Mouse (Mus musculus) heart, embryonic 15.5 days (tissue): ENCODE results near the gene Ldb2. TPM values are rescaled to one million over a fixed set of nuclear protein-coding genes. Genes with fewer than 3 reads are reported as not detected.

Source experiments
- ATAC-seq: fragments of 200-750 bp; cut with Nextera tagmentation; replicated peaks from 2 replicates; pipeline ENCODE4 v1.8.0; 2017; ENCODE audit warnings: low read depth, moderate TSS enrichment; ENCODE audit not compliant: insufficient number of reproducible peaks, insufficient read depth, low FRiP score
- H3K27ac ChIP-seq: fragments of 300-500 bp; sonication (generic); 2 replicates; pipeline ENCODE4 v1.5.1; 2015; ENCODE audit warnings: mild to moderate bottlenecking, inconsistent platforms
- H3K27me3 ChIP-seq: fragments of 300-500 bp; sonication (generic); 2 replicates; pipeline ENCODE4 v1.6.1; 2015; ENCODE audit warnings: inconsistent platforms
- H3K36me3 ChIP-seq: fragments of 300-500 bp; sonication (generic); 2 replicates; pipeline ENCODE4 v1.6.1; 2015; ENCODE audit warnings: mild to moderate bottlenecking, inconsistent platforms
- H3K4me1 ChIP-seq: fragments of 300-500 bp; sonication (generic); replicated peaks from 2 replicates; pipeline ENCODE4 v1.6.1; 2015; ENCODE audit warnings: inconsistent platforms
- H3K4me2 ChIP-seq: fragments of 300-500 bp; sonication (generic); 2 replicates; pipeline ENCODE4 v1.6.1; 2015; ENCODE audit warnings: inconsistent platforms, mild to moderate bottlenecking, moderate library complexity
- H3K4me3 ChIP-seq: fragments of 300-500 bp; sonication (generic); 2 replicates; pipeline ENCODE4 v1.5.1; 2015; ENCODE audit warnings: mild to moderate bottlenecking, inconsistent platforms
- H3K9ac ChIP-seq: fragments of 300-500 bp; sonication (generic); 2 replicates; pipeline ENCODE4 v1.6.1; 2015; ENCODE audit warnings: mild to moderate bottlenecking, inconsistent platforms
- H3K9me3 ChIP-seq: fragments of 300-500 bp; sonication (generic); replicated peaks from 2 replicates; pipeline ENCODE4 v1.6.1; 2016; ENCODE audit warnings: inconsistent platforms
- WGBS: fragments of 180-500 bp; shearing (Covaris S2); methylation state at CpG from one replicate; pipeline ENCODE4 v1.1.7; 2015; ENCODE audit warnings: mixed read lengths; 5-methylcytosine and 5-hydroxymethylcytosine counted together
- polyA plus RNA-seq: library from polyadenylated mRNA; unstranded; fragments of >200 nt; fragmentation: Nextera tagmentation; extraction: Ambion mirVana; gene quantifications from 2 replicates; pipeline ENCODE4 v1.2.1, GENCODE M21; 2015

Ldb2 gene
- polyA plus RNA-seq, 1 experiment from 2014 or later = 13.3 TPM

DNA sequence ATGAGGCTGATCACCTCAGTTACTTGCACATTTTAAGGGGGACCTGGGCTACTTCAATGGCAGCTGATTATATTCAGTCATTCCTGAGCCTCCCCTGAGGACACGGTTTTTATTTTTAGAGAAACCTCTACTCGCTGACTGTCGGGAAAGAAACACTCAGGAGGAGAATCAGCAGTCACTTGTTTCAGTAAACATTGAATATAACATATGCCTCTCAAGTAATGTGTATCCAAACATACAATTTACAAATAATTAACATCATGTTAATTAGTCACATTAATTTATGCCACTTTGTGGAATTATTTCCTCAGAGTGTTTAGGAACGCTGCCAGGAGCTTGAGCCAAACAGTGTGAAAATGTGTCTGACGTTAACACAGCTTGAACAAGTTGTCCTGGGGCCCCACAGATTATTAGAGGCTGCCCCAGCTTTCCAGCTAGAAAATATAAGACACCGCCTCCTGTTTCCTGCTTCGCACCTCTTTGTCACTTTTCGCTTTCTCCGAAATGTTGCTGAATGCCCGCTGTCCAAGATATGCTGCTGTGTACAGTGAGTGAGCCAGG, 219.5 kb downstream of the Ldb2 start:
- Histone ChIP-seq H3K27ac (no peak overlapping the region), H3K4me1 (peaks cover 12% of the 10 kb centered on the region; the same call in 1 of the 2 replicates), H3K36me3 (no peaks in the 10 kb centered on the region), H3K9me3 (no peaks in the 10 kb centered on the region), H3K4me3 (no peak overlapping the region), H3K27me3 (no peaks in the 10 kb centered on the region), H3K9ac (no peak overlapping the region), H3K4me2 (no peak overlapping the region)
- 41% methylated on average over 10 of the region's 10 CpGs for WGBS
- no peak for ATAC-seq

DNA sequence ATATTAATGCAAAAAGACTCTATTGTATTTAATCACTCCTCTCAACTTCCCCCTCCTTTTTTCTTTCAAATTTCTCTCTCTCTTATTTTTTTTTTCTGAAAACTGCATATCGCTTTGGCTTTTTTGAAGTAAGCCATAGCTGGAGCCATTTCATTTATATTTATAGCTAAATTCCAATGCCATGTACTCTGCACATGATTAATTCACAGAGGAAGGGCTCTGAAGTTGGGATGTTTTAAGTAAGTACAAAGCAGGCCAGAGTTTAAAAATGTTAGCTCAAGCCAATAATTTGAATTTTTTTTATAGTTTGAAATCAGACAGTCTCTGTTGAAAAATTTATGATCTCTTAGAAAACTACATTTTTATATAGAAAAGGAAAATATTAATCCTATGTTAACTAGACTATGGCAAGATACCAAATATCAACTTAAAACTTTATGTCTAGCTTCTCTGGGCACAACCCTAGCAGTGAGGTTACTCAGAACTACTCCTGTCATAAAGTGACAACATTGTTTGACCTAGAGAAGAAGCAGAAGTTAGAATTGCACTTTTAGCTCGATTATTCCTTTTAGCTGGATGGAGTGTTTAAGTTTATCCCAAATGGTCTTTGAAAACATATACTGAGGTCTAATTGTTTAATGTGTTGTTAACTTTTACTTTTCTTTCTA, 222.7 kb downstream of the Ldb2 start:
- Histone ChIP-seq H3K27me3 (no peaks in the 10 kb centered on the region), H3K27ac (no peak overlapping the region), H3K4me3 (no peak overlapping the region), H3K4me2 (no peak overlapping the region), H3K4me1 (peaks cover 12% of the 10 kb centered on the region; the same call in 1 of the 2 replicates), H3K9me3 (no peaks in the 10 kb centered on the region), H3K36me3 (no peaks in the 10 kb centered on the region), H3K9ac (no peak overlapping the region)
- WGBS = 56% methylated on average over 2 of the region's 2 CpGs
- ATAC-seq = no peak

DNA sequence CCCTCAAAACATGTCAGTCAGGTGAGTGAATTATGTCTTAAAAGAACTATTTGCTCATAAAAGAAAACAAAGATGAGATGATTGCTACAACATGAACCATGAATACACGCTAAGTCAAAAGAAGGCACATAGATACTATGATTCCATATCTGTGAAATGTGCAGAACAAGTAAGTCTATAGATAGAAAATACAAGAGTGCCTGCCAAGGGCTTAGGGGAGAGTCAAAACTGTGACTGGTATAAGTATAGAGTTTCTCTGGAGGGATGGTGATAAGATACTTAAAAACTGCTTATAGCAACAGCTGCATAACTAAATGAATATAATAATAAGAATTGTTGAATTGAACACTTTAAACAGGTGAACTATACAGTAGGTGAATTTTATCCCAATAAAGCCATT, 224.8 kb downstream of the Ldb2 start:
- no peak overlapping the region for H3K9ac ChIP-seq
- H3K9me3 ChIP-seq = no peaks in the 10 kb centered on the region
- H3K4me2 ChIP-seq = no peak overlapping the region
- no peak overlapping the region for H3K4me3 ChIP-seq
- ATAC-seq = no peak
- no peaks in the 10 kb centered on the region for H3K27me3 ChIP-seq
- 0 out of 2 replicates have a peak, but pooled peaks cover 2% of the 10 kb centered on the region for H3K4me1 ChIP-seq
- H3K36me3 ChIP-seq = no peaks in the 10 kb centered on the region
- 51% methylated on average over 1 of the region's 1 CpGs for WGBS
- no peak overlapping the region for H3K27ac ChIP-seq

DNA sequence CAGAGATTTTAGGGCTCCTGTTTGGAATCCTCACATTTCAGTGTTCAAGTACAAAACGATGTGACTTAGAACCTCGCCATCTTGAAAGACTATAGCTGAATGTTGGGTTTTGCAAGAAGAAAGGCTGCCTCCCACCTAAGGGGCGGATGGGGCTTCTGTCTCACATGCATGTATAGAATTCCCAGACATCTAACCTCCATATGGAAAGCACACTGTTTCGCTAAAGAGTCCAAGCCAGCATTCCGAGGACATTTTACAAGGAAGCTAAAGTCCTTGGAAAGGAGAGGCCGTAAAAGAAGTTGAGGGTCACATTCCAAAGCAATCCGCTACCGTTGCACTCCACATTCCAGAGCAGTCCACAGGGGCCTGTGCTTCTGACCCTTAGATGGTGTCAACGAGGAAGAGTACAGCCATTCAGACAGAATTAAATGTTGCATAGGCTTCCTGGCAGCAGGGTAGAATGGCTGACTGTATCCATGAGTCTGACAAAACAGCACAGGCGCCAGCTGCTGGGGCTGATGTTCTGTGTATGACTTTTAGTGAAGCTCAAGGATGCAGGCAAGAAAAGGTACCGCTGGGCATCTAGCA, 245.6 kb downstream of the Ldb2 start:
- Histone ChIP-seq H3K36me3 (no peaks in the 10 kb centered on the region), H3K4me1 (no peaks in the 10 kb centered on the region), H3K27me3 (no peaks in the 10 kb centered on the region), H3K4me2 (no peak overlapping the region), H3K9ac (no peak overlapping the region), H3K27ac (no peak overlapping the region), H3K9me3 (no peaks in the 10 kb centered on the region), H3K4me3 (no peak overlapping the region)
- WGBS = 72% methylated on average over 11 of the region's 11 CpGs
- ATAC-seq = no peak

DNA sequence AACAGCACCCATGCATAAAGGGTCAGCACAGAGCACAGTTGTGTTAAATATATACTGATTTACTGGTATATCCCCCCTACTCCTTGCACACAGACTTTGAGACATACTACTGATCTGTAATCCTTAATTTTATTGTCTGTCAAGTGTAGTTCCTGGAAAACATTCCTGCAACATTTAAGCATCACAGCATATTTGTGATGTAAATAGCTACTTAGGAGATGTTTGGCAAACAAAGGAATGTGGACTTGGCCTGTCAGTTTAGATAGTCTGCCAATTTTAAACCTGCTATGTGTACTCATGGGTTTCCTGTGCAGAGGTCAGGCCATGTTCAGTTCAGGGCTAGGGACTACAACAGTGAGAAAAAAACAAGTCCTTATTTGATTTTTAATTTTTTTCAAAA, 246.3 kb downstream of the Ldb2 start:
- Histone ChIP-seq H3K4me1 (no peaks in the 10 kb centered on the region), H3K4me3 (no peak overlapping the region), H3K9me3 (no peaks in the 10 kb centered on the region), H3K36me3 (no peaks in the 10 kb centered on the region), H3K27me3 (no peaks in the 10 kb centered on the region), H3K4me2 (no peak overlapping the region), H3K27ac (no peak overlapping the region), H3K9ac (no peak overlapping the region)
- no peak for ATAC-seq

- Histone ChIP-seq H3K9ac (no peak overlapping the region), H3K4me2 (no peak overlapping the region), H3K4me1 (no peaks in the 10 kb centered on the region), H3K9me3 (no peaks in the 10 kb centered on the region), H3K36me3 (no peaks in the 10 kb centered on the region), H3K27me3 (no peaks in the 10 kb centered on the region), H3K27ac (no peak overlapping the region), H3K4me3 (no peak overlapping the region)
- ATAC-seq = no peak
- WGBS = 86% methylated on average over 8 of the region's 8 CpGs
These were observed 247.4 kb downstream of the Ldb2 start for GRCm38 (mm10) chr5:44552121-44552520.

- 83% methylated on average over 11 of the region's 11 CpGs for WGBS
These were observed 251.0 kb downstream of the Ldb2 start for GRCm38 (mm10) chr5:44548468-44548867.

GRCm38 (mm10) chr5:44543472-44544132, 255.9 kb downstream of the Ldb2 start:
- no peak for ATAC-seq
- Histone ChIP-seq H3K9me3 (no peaks in the 10 kb centered on the region), H3K27ac (no peak overlapping the region), H3K9ac (no peak overlapping the region), H3K4me3 (no peak overlapping the region), H3K4me2 (no peak overlapping the region), H3K36me3 (no peaks in the 10 kb centered on the region), H3K4me1 (no peaks in the 10 kb centered on the region), H3K27me3 (no peaks in the 10 kb centered on the region)
- WGBS = 87% methylated on average over 2 of the region's 2 CpGs

More at GRCm38 (mm10) chr5:44548468-44548867, 251.0 kb downstream of the Ldb2 start:
- H3K9ac ChIP-seq = no peak overlapping the region
- ATAC-seq = no peak
- no peak overlapping the region for H3K4me2 ChIP-seq
- no peaks in the 10 kb centered on the region for H3K9me3 ChIP-seq
- no peaks in the 10 kb centered on the region for H3K4me1 ChIP-seq
- H3K4me3 ChIP-seq = no peak overlapping the region
- H3K36me3 ChIP-seq = no peaks in the 10 kb centered on the region
- no peak overlapping the region for H3K27ac ChIP-seq
- H3K27me3 ChIP-seq = no peaks in the 10 kb centered on the region

DNA sequence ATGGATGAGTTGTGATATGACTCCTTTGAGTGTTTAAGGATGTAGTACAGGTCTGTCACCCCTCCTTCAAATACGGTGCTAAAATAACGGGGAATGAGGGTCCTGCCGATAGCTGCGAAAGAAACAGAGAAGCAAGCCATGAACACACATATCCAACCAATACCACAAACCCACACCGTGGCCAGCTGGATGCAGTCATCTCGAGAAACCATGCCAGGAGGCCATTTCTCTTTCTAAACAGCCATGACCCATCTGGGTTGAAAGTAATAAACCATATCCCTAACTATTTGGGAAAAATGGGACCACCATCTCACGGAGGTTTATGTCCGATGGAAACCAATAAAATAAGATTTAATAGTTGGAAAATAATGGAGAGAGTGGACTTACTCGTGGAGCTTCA, 257.7 kb downstream of the Ldb2 start:
- no peaks in the 10 kb centered on the region for H3K36me3 ChIP-seq
- H3K27ac ChIP-seq = no peak overlapping the region
- no peak overlapping the region for H3K4me2 ChIP-seq
- no peak overlapping the region for H3K9ac ChIP-seq
- no peak overlapping the region for H3K4me3 ChIP-seq
- ATAC-seq = no peak
- H3K27me3 ChIP-seq = no peaks in the 10 kb centered on the region
- 77% methylated on average over 9 of the region's 9 CpGs for WGBS
- no peaks in the 10 kb centered on the region for H3K9me3 ChIP-seq
- H3K4me1 ChIP-seq = no peaks in the 10 kb centered on the region

DNA sequence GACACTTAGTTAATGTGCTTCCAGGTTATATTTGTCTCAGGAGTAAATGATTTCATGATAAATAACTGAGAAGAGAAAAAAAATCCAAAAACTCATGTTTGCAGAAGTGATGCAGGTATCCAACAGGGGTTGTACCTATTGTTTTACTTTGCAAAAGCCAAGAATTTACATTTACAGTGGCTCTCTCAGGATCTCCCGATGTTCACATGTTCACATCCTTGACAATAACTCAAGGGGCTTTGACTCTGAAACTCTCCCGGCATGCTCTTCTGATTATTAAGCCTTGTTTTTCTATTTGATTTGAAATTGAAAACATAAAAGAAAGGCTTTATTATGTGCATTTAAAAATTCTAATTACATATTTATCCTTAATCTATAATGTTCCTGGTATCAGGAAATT, 260.8 kb downstream of the Ldb2 start:
- 87% methylated on average over 2 of the region's 2 CpGs for WGBS
- Histone ChIP-seq H3K27me3 (no peaks in the 10 kb centered on the region), H3K4me3 (no peak overlapping the region)

DNA sequence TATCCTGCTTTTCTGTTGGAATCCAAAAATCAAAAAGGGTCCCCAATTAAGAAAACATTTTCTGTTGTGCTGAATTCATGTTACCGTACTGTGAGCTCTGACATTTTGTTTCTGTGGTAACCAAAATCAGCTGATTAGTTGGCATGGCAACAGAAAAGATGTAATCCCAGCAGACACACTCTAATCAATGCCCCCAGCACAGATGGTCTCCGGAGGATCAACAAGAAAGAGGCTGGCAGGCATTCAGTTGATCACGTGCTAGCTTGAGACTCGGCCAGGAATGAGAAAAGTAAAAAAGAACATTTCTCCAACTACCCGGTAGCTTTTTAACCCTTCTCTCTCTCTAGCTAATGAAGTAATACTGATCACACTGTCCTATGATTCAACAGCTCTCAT, 261.5 kb downstream of the Ldb2 start:
- H3K4me2 ChIP-seq = no peak overlapping the region
- H3K4me3 ChIP-seq = no peak overlapping the region
- H3K9ac ChIP-seq = no peak overlapping the region
- H3K36me3 ChIP-seq = no peaks in the 10 kb centered on the region
- 29% methylated on average over 5 of the region's 5 CpGs for WGBS
- no peak for ATAC-seq
- no peaks in the 10 kb centered on the region for H3K27me3 ChIP-seq
- no peaks in the 10 kb centered on the region for H3K9me3 ChIP-seq
- H3K27ac ChIP-seq = no peak overlapping the region
- no peaks in the 10 kb centered on the region for H3K4me1 ChIP-seq

More for the DNA sequence above, 260.8 kb downstream of the Ldb2 start:
- Histone ChIP-seq H3K36me3 (no peaks in the 10 kb centered on the region), H3K9me3 (no peaks in the 10 kb centered on the region), H3K27ac (no peak overlapping the region), H3K9ac (no peak overlapping the region), H3K4me2 (no peak overlapping the region), H3K4me1 (no peaks in the 10 kb centered on the region)
- ATAC-seq = no peak
